Mouse (Mus musculus) olfactory bulb, adult 2 months (tissue): ENCODE measurements around the gene Itpkc.

Experiments used
- CTCF ChIP-seq: fragments of 200-500 bp; IDR thresholded peaks from 2 replicates; pipeline ENCODE4 v1.5.1; 2012; ENCODE audit warnings: low read depth, mild to moderate bottlenecking, low read length, moderate library complexity; ENCODE audit not compliant: insufficient read depth
- POLR2A ChIP-seq: fragments of 200-500 bp; IDR thresholded peaks from 2 replicates; pipeline ENCODE4 v1.6.1; 2012; ENCODE audit warnings: mild to moderate bottlenecking, low read depth, low read length, moderate library complexity; ENCODE audit not compliant: insufficient read depth

GRCm38 (mm10) chr7:27274916-27275315 lies 46.5 kb upstream of the Itpkc start:
- TF ChIP-seq CTCF (no peak), POLR2A (no peak)
